Mouse (Mus musculus) embryonic facial prominence, embryonic 13.5 days (tissue): Measurements from ENCODE around the gene Ncam2. TPM values are rescaled to one million over a fixed set of nuclear protein-coding genes. Genes with fewer than 3 reads are reported as not detected.
"Not testable (repeated sequence)": the region's sequence is repeated elsewhere in the genome, so short reads cannot be mapped to it uniquely, and the experiment has no call there.

Experiments used
- ATAC-seq: fragments of 200-750 bp; cut with Nextera tagmentation; 2 replicates; pipeline ENCODE4 v1.8.0; 2017; ENCODE audit warnings: low read depth; ENCODE audit not compliant: insufficient number of reproducible peaks, insufficient read depth, low FRiP score, low TSS enrichment
- H3K27ac ChIP-seq: fragments of 300-500 bp; sonication (generic); 2 replicates; pipeline ENCODE4 v1.5.1; 2015; ENCODE audit warnings: moderate library complexity, mild to moderate bottlenecking, inconsistent platforms
- H3K27me3 ChIP-seq: fragments of 300-500 bp; sonication (generic); 2 replicates; pipeline ENCODE4 v1.6.1; 2015; ENCODE audit warnings: mild to moderate bottlenecking, inconsistent platforms
- H3K36me3 ChIP-seq: fragments of 300-500 bp; sonication (generic); 2 replicates; pipeline ENCODE4 v1.6.1; 2015; ENCODE audit warnings: mild to moderate bottlenecking, inconsistent platforms
- H3K4me1 ChIP-seq: fragments of 300-500 bp; sonication (generic); 2 replicates; pipeline ENCODE4 v1.6.1; 2015; ENCODE audit warnings: inconsistent platforms
- H3K4me2 ChIP-seq: fragments of 300-500 bp; sonication (generic); 2 replicates; pipeline ENCODE4 v1.6.1; 2015; ENCODE audit warnings: moderate library complexity, mild to moderate bottlenecking, inconsistent platforms
- H3K4me3 ChIP-seq: fragments of 300-500 bp; sonication (generic); 2 replicates; pipeline ENCODE4 v1.5.1; 2015; ENCODE audit warnings: mild to moderate bottlenecking, inconsistent platforms
- H3K9ac ChIP-seq: fragments of 300-500 bp; sonication (generic); 2 replicates; pipeline ENCODE4 v1.6.1; 2015; ENCODE audit warnings: mild to moderate bottlenecking, inconsistent platforms
- H3K9me3 ChIP-seq: fragments of 300-500 bp; sonication (generic); 2 replicates; pipeline ENCODE4 v1.6.1; 2016; ENCODE audit warnings: inconsistent platforms
- WGBS: fragments of 180-500 bp; shearing (Covaris S2); methylation state at CpG from one replicate; pipeline ENCODE4 v1.1.7; 2015; ENCODE audit warnings: mixed read lengths; 5-methylcytosine and 5-hydroxymethylcytosine counted together
- polyA plus RNA-seq: library from polyadenylated mRNA; unstranded; fragments of >200 nt; fragmentation: Nextera tagmentation; extraction: Ambion mirVana; gene quantifications from 2 replicates; pipeline ENCODE4 v1.2.1, GENCODE M21; 2015

Ncam2 gene
- polyA plus RNA-seq, 1 experiment from 2014 or later: 3.8 TPM

GRCm38 (mm10) chr16:81454472-81454871 lies 254.0 kb downstream of the Ncam2 start:
- Histone ChIP-seq H3K27me3 (no peaks in the 10 kb centered on the region), H3K9me3 (no peaks in the 10 kb centered on the region), H3K4me3 (no peak overlapping the region), H3K27ac (no peak overlapping the region), H3K4me1 (no peaks in the 10 kb centered on the region), H3K9ac (no peak overlapping the region), H3K4me2 (no peak overlapping the region), H3K36me3 (no peaks in the 10 kb centered on the region)
- ATAC-seq: no peak
- WGBS: 92% methylated on average over 2 of the region's 2 CpGs

DNA sequence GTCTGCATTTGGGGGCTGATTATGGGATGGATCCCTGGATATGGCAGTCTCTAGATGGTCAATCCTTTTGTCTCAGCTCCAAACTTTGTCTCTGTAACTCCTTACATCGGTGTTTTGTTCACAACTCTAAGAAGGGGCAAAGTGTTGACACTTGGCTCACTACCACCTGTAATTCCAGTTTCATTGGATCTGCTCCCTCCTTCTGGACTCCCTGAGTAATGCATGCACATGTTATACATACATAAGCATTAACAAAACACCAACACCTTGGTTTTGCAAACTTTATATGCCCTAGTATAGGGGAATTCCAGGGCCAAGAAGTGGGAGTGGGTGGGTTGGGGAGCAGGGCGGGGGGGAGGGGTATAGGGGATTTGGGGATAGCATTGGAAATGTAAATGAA lies 262.2 kb downstream of the Ncam2 start:
- WGBS: 92% methylated on average over 2 of the region's 2 CpGs
- H3K27me3 ChIP-seq, H3K4me1 ChIP-seq, H3K9ac ChIP-seq, H3K4me3 ChIP-seq, H3K27ac ChIP-seq, H3K4me2 ChIP-seq, H3K9me3 ChIP-seq, H3K36me3 ChIP-seq, ATAC-seq: not testable (repeated sequence)

DNA sequence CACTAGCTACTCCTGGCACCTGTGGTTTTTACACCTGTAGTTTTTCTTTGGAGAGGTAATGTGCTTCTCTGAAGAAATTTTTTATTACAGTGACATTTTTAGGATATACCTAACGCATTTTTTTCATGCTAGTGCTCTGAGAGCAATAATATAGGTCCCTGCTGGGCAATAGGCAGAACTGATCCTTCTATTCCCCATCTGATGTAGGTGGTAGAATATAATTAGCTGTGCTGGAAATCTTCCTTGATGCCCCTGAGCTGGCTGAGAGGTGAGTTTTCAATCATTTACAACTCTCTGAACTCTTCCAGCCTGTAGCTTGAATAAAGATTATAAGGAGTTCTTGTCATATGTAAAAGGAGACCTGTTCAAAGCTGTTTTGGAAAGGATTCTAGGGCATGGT lies 272.4 kb downstream of the Ncam2 start:
- H3K4me1 ChIP-seq: no peaks in the 10 kb centered on the region
- no peak overlapping the region for H3K4me3 ChIP-seq
- no peak for ATAC-seq
- no peaks in the 10 kb centered on the region for H3K27me3 ChIP-seq
- WGBS: 61% methylated on average over 1 of the region's 1 CpGs
- H3K9ac ChIP-seq: no peak overlapping the region
- H3K4me2 ChIP-seq: no peak overlapping the region
- H3K36me3 ChIP-seq: no peaks in the 10 kb centered on the region
- no peak overlapping the region for H3K27ac ChIP-seq
- H3K9me3 ChIP-seq: no peaks in the 10 kb centered on the region

DNA sequence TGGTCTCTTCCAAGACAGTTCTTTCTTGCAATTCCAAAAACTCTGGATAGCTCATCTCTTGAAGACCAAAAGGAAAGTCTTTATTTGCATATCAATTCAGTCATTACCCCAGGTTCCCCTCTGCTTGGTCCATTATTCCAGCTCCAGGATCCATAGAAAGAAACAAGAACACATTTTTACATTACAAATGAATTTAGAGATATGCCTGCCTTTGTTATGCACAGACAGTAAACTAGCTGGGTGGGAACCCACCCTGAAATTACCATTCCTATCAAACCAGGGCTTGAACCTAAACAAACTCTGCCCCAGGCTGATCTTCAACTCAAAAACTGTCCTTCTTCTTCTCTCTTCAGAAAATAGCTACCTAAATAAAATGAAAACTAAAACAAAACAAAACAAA lies 280.6 kb downstream of the Ncam2 start:
- ATAC-seq: no peak
- H3K9ac ChIP-seq: no peak overlapping the region
- H3K27me3 ChIP-seq: no peaks in the 10 kb centered on the region
- no peak overlapping the region for H3K4me3 ChIP-seq
- no peaks in the 10 kb centered on the region for H3K4me1 ChIP-seq
- H3K36me3 ChIP-seq: no peaks in the 10 kb centered on the region
- no peak overlapping the region for H3K27ac ChIP-seq
- no peaks in the 10 kb centered on the region for H3K9me3 ChIP-seq
- H3K4me2 ChIP-seq: no peak overlapping the region

GRCm38 (mm10) chr16:81496111-81496510 lies 295.6 kb downstream of the Ncam2 start:
- ATAC-seq: no peak
- Histone ChIP-seq H3K27ac (no peak overlapping the region), H3K4me2 (no peak overlapping the region), H3K4me1 (no peaks in the 10 kb centered on the region), H3K36me3 (no peaks in the 10 kb centered on the region), H3K9ac (no peak overlapping the region), H3K4me3 (no peak overlapping the region), H3K27me3 (no peaks in the 10 kb centered on the region), H3K9me3 (no peaks in the 10 kb centered on the region)
- WGBS: 40% methylated on average over 2 of the region's 2 CpGs

GRCm38 (mm10) chr16:81502578-81502977 lies 302.1 kb downstream of the Ncam2 start:
- ATAC-seq: no peak
- Histone ChIP-seq H3K4me2 (no peak overlapping the region), H3K9ac (no peak overlapping the region), H3K4me3 (no peak overlapping the region), H3K36me3 (no peaks in the 10 kb centered on the region), H3K27ac (no peak overlapping the region), H3K4me1 (no peaks in the 10 kb centered on the region), H3K9me3 (no peaks in the 10 kb centered on the region), H3K27me3 (no peaks in the 10 kb centered on the region)
- WGBS: 70% methylated on average over 2 of the region's 2 CpGs

DNA sequence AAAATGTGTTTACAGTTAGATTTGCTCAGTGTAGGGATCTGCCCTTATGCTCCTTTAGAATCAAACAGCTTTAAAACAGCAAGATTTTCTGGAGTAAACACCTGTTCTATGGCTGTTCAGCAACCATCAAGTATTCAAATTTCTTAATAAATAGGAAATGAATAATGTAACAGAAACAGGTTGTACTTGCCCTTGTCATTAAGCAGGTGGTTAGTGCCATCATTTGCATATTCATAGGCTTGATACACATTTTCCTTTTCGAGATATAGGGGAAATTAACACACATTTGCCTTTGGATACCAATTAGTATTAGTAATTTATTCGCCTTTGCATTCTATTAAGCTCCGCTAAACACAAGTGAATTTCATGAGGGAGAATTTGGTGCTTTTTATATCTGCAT lies 335.7 kb downstream of the Ncam2 start:
- Histone ChIP-seq H3K9me3 (no peaks in the 10 kb centered on the region), H3K4me2 (no peak overlapping the region), H3K27me3 (no peaks in the 10 kb centered on the region), H3K36me3 (no peaks in the 10 kb centered on the region), H3K4me1 (no peaks in the 10 kb centered on the region), H3K9ac (no peak overlapping the region), H3K4me3 (no peak overlapping the region), H3K27ac (no peak overlapping the region)
- 85% methylated on average over 3 of the region's 3 CpGs for WGBS
- no peak for ATAC-seq

DNA sequence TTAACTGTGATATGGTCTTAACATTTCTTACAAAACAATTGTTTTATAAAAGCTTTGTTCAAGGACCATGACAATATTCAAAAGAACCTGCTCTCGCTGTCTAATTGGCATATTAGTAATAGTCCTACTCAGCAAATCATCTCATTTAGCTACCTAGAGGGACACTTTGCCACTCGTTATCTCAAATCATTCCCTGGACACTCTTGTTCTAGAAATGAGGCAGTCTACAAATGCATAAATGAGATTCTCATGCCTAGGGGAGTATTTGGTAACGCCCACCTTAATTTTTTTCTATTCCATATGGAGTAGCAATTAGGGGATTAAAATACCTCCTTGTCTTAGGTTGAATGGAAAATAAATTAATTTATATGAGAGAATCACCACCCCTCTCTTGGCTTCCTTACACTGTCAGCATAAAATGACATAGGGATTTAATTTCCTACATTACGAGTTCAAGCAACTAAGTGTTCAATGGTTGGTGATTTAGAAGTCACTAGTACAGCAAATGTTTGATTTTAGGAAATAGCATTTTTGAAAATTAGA lies 387.1 kb downstream of the Ncam2 start:
- Histone ChIP-seq H3K27me3 (no peaks in the 10 kb centered on the region), H3K27ac (no peak overlapping the region), H3K4me1 (no peaks in the 10 kb centered on the region), H3K4me2 (no peak overlapping the region), H3K36me3 (no peaks in the 10 kb centered on the region), H3K9me3 (no peaks in the 10 kb centered on the region), H3K4me3 (no peak overlapping the region), H3K9ac (no peak overlapping the region)
- no peak for ATAC-seq
- 85% methylated on average over 4 of the region's 4 CpGs for WGBS

GRCm38 (mm10) chr16:81623276-81623675 lies 422.8 kb downstream of the Ncam2 start:
- ATAC-seq: no peak
- Histone ChIP-seq H3K4me1 (no peaks in the 10 kb centered on the region), H3K4me2 (no peak overlapping the region), H3K27me3 (no peaks in the 10 kb centered on the region), H3K36me3 (no peaks in the 10 kb centered on the region), H3K9ac (no peak overlapping the region), H3K4me3 (no peak overlapping the region), H3K27ac (no peak overlapping the region), H3K9me3 (no peaks in the 10 kb centered on the region)
- WGBS: 49% methylated on average over 6 of the region's 6 CpGs

DNA sequence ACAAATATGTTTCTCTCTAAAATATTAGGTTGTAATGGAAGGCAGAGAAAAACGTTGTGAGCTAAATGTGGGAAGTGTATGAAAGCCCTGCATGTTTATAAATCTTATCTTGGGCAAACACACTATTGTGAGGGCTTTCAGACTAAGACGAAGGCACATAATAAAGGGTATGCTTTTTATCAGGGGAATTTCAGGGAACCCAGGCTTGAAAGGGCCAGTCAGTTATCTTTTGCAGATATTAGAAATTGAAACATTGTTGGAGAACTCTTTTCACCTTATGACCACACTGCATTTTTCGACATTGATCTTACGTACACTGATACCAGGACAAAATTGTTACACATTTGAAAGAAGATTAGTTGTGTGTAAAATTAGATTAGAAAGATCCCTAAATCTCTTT lies 423.3 kb downstream of the Ncam2 start:
- Histone ChIP-seq H3K36me3 (no peaks in the 10 kb centered on the region), H3K9ac (no peak overlapping the region), H3K9me3 (no peaks in the 10 kb centered on the region), H3K4me2 (no peak overlapping the region), H3K4me3 (no peak overlapping the region), H3K4me1 (no peaks in the 10 kb centered on the region), H3K27ac (no peak overlapping the region), H3K27me3 (no peaks in the 10 kb centered on the region)
- 68% methylated on average over 4 of the region's 4 CpGs for WGBS
- no peak for ATAC-seq

GRCm38 (mm10) chr16:81650286-81650685 lies 449.8 kb downstream of the Ncam2 start:
- Histone ChIP-seq H3K36me3 (no peaks in the 10 kb centered on the region), H3K27ac (no peak overlapping the region), H3K27me3 (no peaks in the 10 kb centered on the region), H3K4me1 (no peaks in the 10 kb centered on the region), H3K4me3 (no peak overlapping the region), H3K9me3 (no peaks in the 10 kb centered on the region), H3K9ac (no peak overlapping the region), H3K4me2 (no peak overlapping the region)
- 80% methylated on average over 3 of the region's 3 CpGs for WGBS
- no peak for ATAC-seq

- H3K27me3 ChIP-seq: no peaks in the 10 kb centered on the region
- no peak overlapping the region for H3K27ac ChIP-seq
- 40% methylated on average over 1 of the region's 1 CpGs for whole genome bisulfite sequencing
Measured at GRCm38 (mm10) chr16:81651550-81651949, 451.1 kb downstream of the Ncam2 start.

DNA sequence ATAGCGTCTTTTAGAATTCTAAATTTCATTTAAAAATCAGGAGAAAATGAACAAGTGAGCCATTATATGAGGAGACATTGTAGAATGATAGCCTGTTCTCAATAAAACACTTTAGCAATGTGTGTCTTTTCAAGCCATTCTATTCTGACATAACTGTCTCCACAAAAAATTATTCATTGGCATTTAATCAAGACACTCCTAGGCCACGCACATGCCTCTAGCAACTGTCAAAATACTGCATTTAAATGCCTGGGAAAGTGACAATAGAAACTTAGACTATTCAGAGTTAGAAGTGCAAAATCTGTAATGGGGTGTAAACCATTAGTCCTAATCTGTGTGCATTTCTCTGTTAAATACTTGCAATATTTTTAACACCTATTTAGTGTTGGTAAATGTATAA lies 456.1 kb downstream of the Ncam2 start:
- 82% methylated on average over 2 of the region's 2 CpGs for WGBS
- no peak overlapping the region for H3K4me2 ChIP-seq
- H3K36me3 ChIP-seq: no peaks in the 10 kb centered on the region
- ATAC-seq: no peak
- no peak overlapping the region for H3K9ac ChIP-seq
- no peaks in the 10 kb centered on the region for H3K27me3 ChIP-seq
- no peak overlapping the region for H3K27ac ChIP-seq
- H3K4me1 ChIP-seq: no peaks in the 10 kb centered on the region
- H3K4me3 ChIP-seq: no peak overlapping the region
- H3K9me3 ChIP-seq: no peaks in the 10 kb centered on the region

More at GRCm38 (mm10) chr16:81651550-81651949, 451.1 kb downstream of the Ncam2 start:
- no peaks in the 10 kb centered on the region for H3K9me3 ChIP-seq
- H3K9ac ChIP-seq: no peak overlapping the region
- H3K36me3 ChIP-seq: no peaks in the 10 kb centered on the region
- no peak overlapping the region for H3K4me2 ChIP-seq
- H3K4me3 ChIP-seq: no peak overlapping the region
- no peak for ATAC-seq
- no peaks in the 10 kb centered on the region for H3K4me1 ChIP-seq
